Mouse (Mus musculus): ENCODE data around the gene Dot1l.

- no peak for TF ChIP-seq POLR2A (IDR thresholded peaks at IDR 0.05; ENCODE audit: control insufficient read depth, extremely low read depth, insufficient read depth, low read length, poor library complexity)
- no peak for TF ChIP-seq CTCF (IDR thresholded peaks at IDR 0.05; ENCODE audit: borderline replicate concordance, control insufficient read depth, extremely low read depth, insufficient read depth, low read length, poor library complexity)
These were observed 20.0 kb downstream of the Dot1l start for GRCm38 (mm10) chr10:80774981-80775380.

Measured in thymus, adult 2 months (tissue).